Mouse (Mus musculus) forebrain, embryonic 13.5 days (tissue): Measurements from ENCODE around the gene Golph3l. TPM values are rescaled to one million over a fixed set of nuclear protein-coding genes. Genes with fewer than 3 reads are reported as not detected.

Source experiments
- ATAC-seq: fragments of 200-750 bp; cut with Nextera tagmentation; 2 replicates; pipeline ENCODE4 v1.8.0; 2017
- H3K27ac ChIP-seq: fragments of 300-500 bp; sonication (generic); 2 replicates; pipeline ENCODE4 v1.5.1; 2015; ENCODE audit warnings: inconsistent platforms, mild to moderate bottlenecking, moderate library complexity
- H3K27me3 ChIP-seq: fragments of 300-500 bp; sonication (generic); 2 replicates; pipeline ENCODE4 v1.6.1; 2015; ENCODE audit warnings: mild to moderate bottlenecking, inconsistent platforms
- H3K36me3 ChIP-seq: fragments of 300-500 bp; sonication (generic); 2 replicates; pipeline ENCODE4 v1.6.1; 2015; ENCODE audit warnings: mild to moderate bottlenecking, inconsistent platforms; ENCODE audit not compliant: poor library complexity, severe bottlenecking
- H3K4me1 ChIP-seq: fragments of 300-500 bp; sonication (generic); 2 replicates; pipeline ENCODE4 v1.6.1; 2015; ENCODE audit warnings: inconsistent platforms
- H3K4me2 ChIP-seq: fragments of 300-500 bp; sonication (generic); 2 replicates; pipeline ENCODE4 v1.6.1; 2015; ENCODE audit warnings: inconsistent platforms, mild to moderate bottlenecking, moderate library complexity
- H3K4me3 ChIP-seq: fragments of 300-500 bp; sonication (generic); 2 replicates; pipeline ENCODE4 v1.5.1; 2015; ENCODE audit warnings: mild to moderate bottlenecking, inconsistent platforms
- H3K9ac ChIP-seq: fragments of 300-500 bp; sonication (generic); 2 replicates; pipeline ENCODE4 v1.6.1; 2015; ENCODE audit warnings: mild to moderate bottlenecking, inconsistent platforms
- H3K9me3 ChIP-seq: fragments of 300-500 bp; sonication (generic); replicated peaks from 2 replicates; pipeline ENCODE4 v1.6.1; 2016; ENCODE audit warnings: inconsistent platforms
- WGBS: fragments of 180-500 bp; shearing (Covaris S2); methylation state at CpG from one replicate; pipeline ENCODE4 v1.1.7; 2015; 5-methylcytosine and 5-hydroxymethylcytosine counted together
- polyA plus RNA-seq: library from polyadenylated mRNA; unstranded; fragments of >200 nt; fragmentation: Nextera tagmentation; extraction: Ambion mirVana; gene quantifications from 2 replicates; pipeline ENCODE4 v1.2.1, GENCODE M21; 2015

Golph3l gene
- polyA plus RNA-seq, 1 experiment from 2014 or later, result 35.6 TPM

DNA sequence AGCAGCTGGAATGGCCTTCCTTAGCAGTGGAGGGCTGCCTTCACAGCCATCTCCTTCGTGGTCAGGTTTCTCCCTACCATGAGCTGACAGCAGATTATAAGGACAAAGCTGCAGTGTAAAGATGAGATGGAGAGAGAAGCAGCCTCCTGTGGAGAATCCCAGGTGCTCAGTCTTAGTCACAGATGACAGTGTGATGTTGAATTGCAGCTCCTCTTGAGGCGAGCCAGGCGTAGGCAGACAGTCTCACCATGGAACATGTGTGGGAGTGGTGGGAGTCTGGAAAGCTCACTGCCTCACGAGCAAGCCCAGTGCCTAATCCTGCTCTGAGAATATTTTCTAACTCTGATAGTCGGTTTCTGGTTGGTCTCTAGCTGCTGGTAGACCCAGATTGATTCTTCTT, 39.0 kb downstream of the Golph3l start:
- H3K4me1 ChIP-seq, result peaks cover 24% of the 10 kb centered on the region
- no peak overlapping the region for H3K4me3 ChIP-seq
- H3K9ac ChIP-seq, result no peak overlapping the region
- H3K9me3 ChIP-seq, result no peaks in the 10 kb centered on the region
- no peaks in the 10 kb centered on the region for H3K27me3 ChIP-seq
- no peak for ATAC-seq
- H3K27ac ChIP-seq, result no peak overlapping the region
- no peak overlapping the region for H3K4me2 ChIP-seq
- WGBS, result 87% methylated on average over 5 of the region's 5 CpGs
- peaks cover 61% of the 10 kb centered on the region for H3K36me3 ChIP-seq

DNA sequence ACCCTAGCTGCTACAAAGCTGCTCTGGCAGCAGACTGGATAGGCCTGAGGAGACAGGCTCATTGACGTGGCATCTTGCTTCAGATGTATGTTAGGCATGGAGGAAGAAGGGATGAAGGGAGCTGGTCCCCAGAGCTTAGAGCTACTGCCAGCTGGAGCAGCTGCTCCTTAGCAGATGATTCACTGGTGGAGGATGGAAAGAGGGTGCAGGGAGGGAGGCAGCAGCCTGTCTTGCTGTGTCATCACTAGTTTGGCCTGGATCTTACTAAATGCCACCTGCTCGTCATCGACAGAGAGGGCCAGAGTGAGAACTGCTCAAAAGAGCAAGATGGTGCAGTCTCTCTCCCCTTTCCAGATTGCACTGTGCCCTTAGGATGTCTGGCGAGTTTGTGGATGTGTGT, 41.0 kb downstream of the Golph3l start:
- Histone ChIP-seq H3K9me3 (no peaks in the 10 kb centered on the region), H3K4me2 (no peak overlapping the region), H3K27ac (no peak overlapping the region), H3K9ac (no peak overlapping the region; the same call in 1 of the 2 replicates), H3K36me3 (peaks cover 81% of the 10 kb centered on the region), H3K4me3 (no peak overlapping the region), H3K27me3 (no peaks in the 10 kb centered on the region), H3K4me1 (peaks cover 22% of the 10 kb centered on the region)
- ATAC-seq, result no peak
- 78% methylated on average over 4 of the region's 4 CpGs for WGBS

DNA sequence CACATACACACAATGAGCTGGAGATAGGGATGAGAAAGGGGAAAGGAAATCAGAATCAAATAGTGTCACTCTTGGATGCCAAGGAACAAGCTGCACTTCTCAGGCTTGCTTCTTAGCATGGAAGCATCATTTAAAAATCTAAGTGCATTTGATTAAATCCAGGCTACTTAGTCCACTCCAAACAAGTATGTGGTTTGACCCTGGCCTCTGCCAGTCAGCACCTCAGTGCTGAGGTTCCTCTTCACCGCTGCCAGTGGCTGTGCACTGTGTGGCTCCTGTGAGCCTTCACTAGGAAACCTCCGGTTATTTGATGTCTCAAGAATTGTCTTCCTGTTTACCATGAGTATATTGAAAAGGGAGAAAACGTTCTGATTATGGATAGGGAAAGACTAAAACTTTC, 42.1 kb downstream of the Golph3l start:
- Histone ChIP-seq H3K4me1 (peaks cover 18% of the 10 kb centered on the region), H3K27me3 (no peaks in the 10 kb centered on the region), H3K9ac (no peak overlapping the region), H3K27ac (no peak overlapping the region), H3K36me3 (peaks cover 92% of the 10 kb centered on the region), H3K4me3 (no peak overlapping the region), H3K9me3 (no peaks in the 10 kb centered on the region), H3K4me2 (no peak overlapping the region)
- 90% methylated on average over 3 of the region's 3 CpGs for WGBS
- no peak for ATAC-seq

DNA sequence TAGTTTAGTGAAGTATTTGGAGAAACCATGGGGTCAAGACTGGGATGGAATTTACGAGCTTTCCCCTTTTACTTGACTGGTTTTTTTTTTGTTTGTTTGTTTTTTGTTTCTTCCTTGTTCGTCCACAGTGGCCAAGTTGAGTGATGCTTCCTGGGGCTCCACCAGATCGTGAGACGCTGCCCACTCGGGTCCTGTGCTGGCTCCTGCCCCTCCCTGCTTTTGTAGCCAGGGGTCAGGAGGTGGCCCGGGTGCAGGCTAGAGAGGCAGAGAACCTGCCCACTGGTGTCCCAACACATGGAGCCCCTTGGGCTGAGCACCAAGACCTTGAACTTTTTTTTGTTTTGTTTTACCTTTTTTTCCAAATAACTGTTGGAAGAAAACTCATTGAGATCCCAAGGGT, 42.6 kb downstream of the Golph3l start:
- H3K36me3 ChIP-seq, result peaks cover 97% of the 10 kb centered on the region
- no peak overlapping the region for H3K9ac ChIP-seq
- no peak overlapping the region for H3K4me2 ChIP-seq
- peaks cover 14% of the 10 kb centered on the region for H3K4me1 ChIP-seq
- ATAC-seq, result no peak
- H3K27ac ChIP-seq, result no peak overlapping the region
- WGBS, result 84% methylated on average over 6 of the region's 6 CpGs
- no peaks in the 10 kb centered on the region for H3K27me3 ChIP-seq
- no peaks in the 10 kb centered on the region for H3K9me3 ChIP-seq
- no peak overlapping the region for H3K4me3 ChIP-seq

DNA sequence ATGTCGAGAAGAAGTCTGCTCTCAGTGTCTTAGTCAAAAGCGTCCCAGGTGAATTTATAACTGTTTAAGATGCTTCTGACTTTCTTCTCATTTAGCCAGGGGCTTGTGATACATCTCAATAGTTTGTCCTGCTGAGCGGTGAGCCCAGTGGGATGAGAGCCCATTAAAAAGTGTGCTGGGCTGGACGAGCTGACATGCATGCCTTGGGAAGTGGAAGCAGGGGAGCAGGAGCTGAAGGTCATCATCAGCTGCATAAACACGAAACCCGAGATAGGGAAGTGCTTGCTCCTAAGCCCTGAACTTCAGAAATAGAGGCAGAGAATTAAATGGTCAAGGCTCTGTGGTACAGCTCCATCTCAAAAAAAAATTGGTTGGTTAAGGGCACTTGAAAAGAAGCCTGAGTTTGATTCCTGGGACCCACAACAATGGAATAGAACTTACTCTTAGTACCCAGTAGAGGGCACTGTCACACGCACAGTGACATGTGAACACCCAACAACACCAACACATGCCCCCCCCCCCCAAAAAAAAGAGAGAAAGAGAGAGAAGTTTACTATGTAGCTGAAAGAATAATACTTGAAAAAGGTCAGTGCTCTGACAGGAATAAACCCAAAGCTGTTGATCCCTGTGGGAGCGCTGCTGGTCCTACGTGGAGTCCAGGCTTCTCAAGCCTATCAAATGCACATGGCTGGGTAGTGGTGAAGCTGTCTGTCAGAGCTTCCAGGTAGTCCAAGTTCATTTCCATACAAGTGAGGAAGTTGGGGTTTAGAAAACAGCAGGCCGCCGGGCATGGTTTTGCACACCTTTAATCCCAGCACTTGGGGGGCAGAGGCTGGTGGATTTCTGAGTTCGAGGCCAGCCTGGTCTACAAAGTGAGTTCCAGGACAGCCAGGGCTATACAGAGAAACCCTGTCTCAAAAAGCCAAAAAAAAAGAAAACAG, 44.2 kb downstream of the Golph3l start:
- peaks cover 100% of the 10 kb centered on the region for H3K36me3 ChIP-seq
- H3K4me1 ChIP-seq, result no peaks in the 10 kb centered on the region
- 75% methylated on average over 12 of the region's 12 CpGs for WGBS
- no peak overlapping the region for H3K9ac ChIP-seq
- H3K9me3 ChIP-seq, result no peaks in the 10 kb centered on the region
- H3K4me3 ChIP-seq, result no peak overlapping the region
- H3K27me3 ChIP-seq, result no peaks in the 10 kb centered on the region
- H3K27ac ChIP-seq, result no peak overlapping the region
- no peak overlapping the region for H3K4me2 ChIP-seq
- ATAC-seq, result no peak

DNA sequence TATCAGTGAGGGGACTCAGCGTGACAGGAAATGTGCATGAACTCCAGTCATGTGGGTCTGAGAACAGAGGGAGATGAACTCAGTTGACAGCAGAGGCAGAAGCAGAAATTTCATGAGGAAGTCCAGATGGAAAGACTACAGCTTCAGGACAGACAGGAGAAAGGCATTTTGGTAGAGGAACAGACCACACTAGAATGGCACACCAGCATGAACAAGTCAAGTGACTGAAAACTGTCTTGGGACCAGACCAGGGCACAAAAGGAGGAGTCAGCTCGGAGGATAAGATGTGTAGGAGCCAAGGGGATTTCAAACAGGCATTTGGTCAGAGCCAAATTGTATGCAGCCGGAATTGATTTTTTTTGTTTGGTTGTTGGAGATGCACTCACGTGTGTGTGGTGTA, 46.9 kb downstream of the Golph3l start:
- Histone ChIP-seq H3K4me3 (no peak overlapping the region), H3K4me1 (no peaks in the 10 kb centered on the region), H3K27me3 (no peaks in the 10 kb centered on the region), H3K27ac (no peak overlapping the region), H3K4me2 (no peak overlapping the region), H3K36me3 (peaks cover 97% of the 10 kb centered on the region), H3K9ac (no peak overlapping the region), H3K9me3 (no peaks in the 10 kb centered on the region)
- no peak for ATAC-seq
- WGBS, result 80% methylated on average over 4 of the region's 4 CpGs

DNA sequence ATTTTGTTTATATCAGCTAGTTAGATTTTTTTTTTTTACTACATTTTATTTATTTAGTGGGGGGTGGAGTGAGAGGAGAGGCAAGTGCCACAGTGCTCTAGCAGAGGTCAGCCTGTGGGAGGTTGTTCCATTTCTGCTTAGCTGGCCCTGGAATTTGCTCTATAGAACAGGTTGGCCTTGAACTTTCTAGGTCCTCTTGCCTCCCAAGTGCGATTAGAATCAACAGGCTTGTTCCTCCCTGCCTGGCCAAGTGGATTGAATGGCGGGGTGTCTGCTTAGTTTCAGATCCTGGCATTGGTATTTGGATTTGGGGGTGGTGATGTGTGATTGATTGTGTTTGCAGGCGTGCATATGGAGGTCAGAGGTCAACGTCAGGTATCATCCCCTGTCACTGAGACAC, 47.3 kb downstream of the Golph3l start:
- Histone ChIP-seq H3K27me3 (no peaks in the 10 kb centered on the region), H3K4me1 (no peaks in the 10 kb centered on the region), H3K4me2 (no peak overlapping the region), H3K36me3 (peaks cover 96% of the 10 kb centered on the region), H3K9ac (no peak overlapping the region), H3K4me3 (no peak overlapping the region), H3K9me3 (no peaks in the 10 kb centered on the region), H3K27ac (no peak overlapping the region)
- 89% methylated on average over 4 of the region's 4 CpGs for WGBS
- no peak for ATAC-seq

DNA sequence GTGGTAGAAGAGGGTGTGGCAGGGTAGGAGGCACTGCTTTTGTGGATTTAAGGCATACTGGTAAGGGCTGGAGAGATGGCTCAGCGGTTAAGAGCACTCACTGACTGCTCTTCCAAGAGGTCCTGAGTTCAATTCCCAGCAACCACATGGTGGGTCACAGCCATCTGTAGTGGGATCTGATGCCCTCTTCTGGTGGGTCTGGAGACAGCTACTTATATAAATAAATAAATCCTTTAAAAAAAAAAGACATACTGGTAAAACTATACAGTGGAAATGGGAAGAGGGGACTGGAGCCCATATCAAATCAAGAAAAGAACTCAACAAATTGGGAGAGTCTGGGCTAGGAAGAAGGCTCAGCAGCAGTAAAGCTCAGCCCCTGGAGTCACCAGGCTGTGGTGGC, 51.0 kb downstream of the Golph3l start:
- Histone ChIP-seq H3K27ac (no peak overlapping the region), H3K4me2 (no peak overlapping the region), H3K4me1 (no peaks in the 10 kb centered on the region), H3K9me3 (no peaks in the 10 kb centered on the region), H3K36me3 (peaks cover 70% of the 10 kb centered on the region), H3K27me3 (no peaks in the 10 kb centered on the region), H3K9ac (no peak overlapping the region), H3K4me3 (no peak overlapping the region)
- ATAC-seq, result no peak
- 100% methylated on average over 1 of the region's 1 CpGs for WGBS

DNA sequence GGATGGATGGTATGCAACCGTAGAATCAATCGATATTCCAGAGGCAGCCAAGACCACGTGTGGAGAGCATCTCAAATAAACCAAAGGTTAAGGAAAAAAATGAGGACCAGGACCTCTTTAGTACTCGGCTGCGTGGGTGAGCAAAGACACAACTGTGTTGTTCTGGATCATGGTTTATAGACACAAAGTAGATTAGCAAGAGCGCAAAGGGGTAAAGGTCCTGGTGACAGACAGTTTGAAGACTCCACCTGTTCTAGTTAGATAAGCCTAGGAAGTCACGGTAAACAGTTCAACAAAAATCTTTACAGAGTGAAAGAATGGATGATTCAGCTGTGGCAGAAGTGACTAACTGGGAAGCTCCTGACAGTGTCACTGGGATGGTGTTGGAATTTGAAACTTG, 54.4 kb downstream of the Golph3l start:
- no peak for ATAC-seq
- Histone ChIP-seq H3K27me3 (no peaks in the 10 kb centered on the region), H3K4me2 (no peak overlapping the region), H3K9ac (no peak overlapping the region), H3K27ac (no peak overlapping the region), H3K4me3 (no peak overlapping the region), H3K36me3 (peaks cover 35% of the 10 kb centered on the region), H3K9me3 (no peaks in the 10 kb centered on the region), H3K4me1 (no peaks in the 10 kb centered on the region)
- 90% methylated on average over 7 of the region's 7 CpGs for WGBS

DNA sequence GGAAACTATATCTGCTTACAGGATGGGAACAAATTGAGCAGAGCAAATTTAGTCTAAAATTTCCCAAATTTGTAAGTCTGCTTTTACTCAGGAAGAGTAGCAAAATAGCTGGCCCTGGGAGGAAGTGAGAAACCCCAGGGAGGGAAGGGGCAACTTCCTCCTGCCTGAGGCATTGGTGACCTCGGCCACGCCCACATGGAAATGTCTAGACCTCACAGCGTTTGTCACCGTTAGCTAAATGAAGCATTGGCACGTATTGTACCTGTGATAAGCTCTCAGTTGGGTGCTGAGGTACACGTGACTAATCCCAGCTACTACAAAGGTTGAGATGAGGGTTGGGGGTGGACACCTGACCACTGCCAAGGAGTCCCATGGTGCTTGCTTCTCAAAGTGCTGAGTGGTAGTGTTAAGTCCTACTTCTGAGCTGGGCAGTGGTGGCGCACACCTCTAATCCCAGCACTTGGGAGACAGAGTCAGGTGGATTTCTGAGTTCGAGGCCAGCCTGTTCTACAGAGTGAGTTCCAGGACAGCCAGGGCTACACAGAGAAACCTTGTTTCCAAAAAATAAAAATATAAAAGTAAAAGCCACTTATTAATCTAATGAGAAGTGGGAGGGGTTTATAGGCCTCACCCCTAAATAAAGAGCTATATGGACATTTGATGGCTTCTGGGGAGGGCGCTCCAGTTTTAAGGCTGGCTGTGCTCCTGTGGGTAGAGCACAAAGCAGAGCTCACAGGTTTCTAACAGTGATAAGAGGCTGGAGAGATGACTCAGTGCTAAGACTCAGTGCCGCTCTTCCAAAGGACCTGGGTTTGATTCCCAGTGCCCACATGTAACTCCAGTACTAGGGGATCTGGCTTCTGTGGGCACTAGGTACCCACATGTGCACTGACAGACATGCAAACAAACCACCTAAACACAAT, 56.8 kb downstream of the Golph3l start:
- Histone ChIP-seq H3K27ac (no peak overlapping the region), H3K9ac (no peak overlapping the region), H3K4me2 (no peak overlapping the region), H3K36me3 (peaks cover 13% of the 10 kb centered on the region; the same call in 1 of the 2 replicates), H3K27me3 (no peaks in the 10 kb centered on the region), H3K4me3 (no peak overlapping the region), H3K4me1 (no peaks in the 10 kb centered on the region), H3K9me3 (no peaks in the 10 kb centered on the region)
- 73% methylated on average over 10 of the region's 10 CpGs for WGBS
- no peak for ATAC-seq

DNA sequence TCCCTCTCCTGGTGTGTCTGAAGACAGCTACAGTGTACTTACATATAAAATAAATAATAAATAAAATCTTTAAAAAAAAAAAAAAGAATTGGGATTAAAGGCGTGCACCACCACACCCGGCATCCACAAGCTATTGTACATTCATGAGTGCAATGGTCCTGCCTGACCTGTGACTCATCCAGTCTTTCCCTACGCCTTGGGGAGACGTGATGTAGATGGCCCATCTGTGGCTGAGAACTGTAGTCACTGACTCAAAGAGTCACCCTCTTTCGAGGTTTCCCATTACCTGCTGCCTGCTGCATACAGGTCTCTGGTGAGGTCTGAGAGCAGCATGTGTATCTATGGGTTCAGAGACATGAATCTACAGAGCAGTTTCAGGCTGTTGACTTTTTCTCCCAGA, 59.3 kb downstream of the Golph3l start:
- WGBS, result 88% methylated on average over 5 of the region's 5 CpGs
- H3K27ac ChIP-seq, result no peak overlapping the region

More for the DNA sequence above, 59.3 kb downstream of the Golph3l start:
- H3K9ac ChIP-seq, result no peak overlapping the region
- no peaks in the 10 kb centered on the region for H3K27me3 ChIP-seq
- H3K4me2 ChIP-seq, result no peak overlapping the region
- no peak overlapping the region for H3K4me3 ChIP-seq
- H3K9me3 ChIP-seq, result no peaks in the 10 kb centered on the region
- H3K36me3 ChIP-seq, result no peaks in the 10 kb centered on the region
- ATAC-seq, result no peak
- no peaks in the 10 kb centered on the region for H3K4me1 ChIP-seq
